Mouse (Mus musculus) hindbrain, embryonic 11.5 days (tissue): Measurements from ENCODE around the gene Med13l. TPM values are rescaled to one million over a fixed set of nuclear protein-coding genes. Genes with fewer than 3 reads are reported as not detected.
A peak's percentile ranks its signal among the peaks of the same experiment; 100 is the strongest.

Source experiments
- ATAC-seq: fragments of 200-750 bp; cut with Nextera tagmentation; 2 replicates; pipeline ENCODE4 v1.8.0; 2017; ENCODE audit warnings: mild to moderate bottlenecking, moderate TSS enrichment, moderate library complexity; ENCODE audit not compliant: low FRiP score
- DNase-seq: peaks from one replicate; pipeline ENCODE4 v3.0.0-alpha.2; 2015; ENCODE audit warnings: low spot score
- H3K27ac ChIP-seq: fragments of 300-500 bp; sonication (generic); 2 replicates; pipeline ENCODE4 v1.5.1; 2014; ENCODE audit warnings: mild to moderate bottlenecking, low read depth, low read length
- H3K27me3 ChIP-seq: fragments of 300-500 bp; sonication (generic); 2 replicates; pipeline ENCODE4 v1.6.1; 2014; ENCODE audit warnings: mild to moderate bottlenecking, low read length, moderate library complexity, mixed read lengths; ENCODE audit not compliant: control insufficient read depth, insufficient read depth
- H3K36me3 ChIP-seq: fragments of 300-500 bp; sonication (generic); 2 replicates; pipeline ENCODE4 v1.6.1; 2014; ENCODE audit warnings: mild to moderate bottlenecking, low read length, moderate library complexity, mixed read lengths; ENCODE audit not compliant: control insufficient read depth, insufficient read depth
- H3K4me1 ChIP-seq: fragments of 300-500 bp; sonication (generic); replicated peaks from 2 replicates; pipeline ENCODE4 v1.6.1; 2014; ENCODE audit warnings: low read length, mixed read lengths; ENCODE audit not compliant: control insufficient read depth, insufficient read depth
- H3K4me2 ChIP-seq: fragments of 300-500 bp; sonication (generic); replicated peaks from 2 replicates; pipeline ENCODE4 v1.6.1; 2014; ENCODE audit warnings: mild to moderate bottlenecking, low read depth, low read length
- H3K4me3 ChIP-seq: fragments of 300-500 bp; sonication (generic); 2 replicates; pipeline ENCODE4 v1.5.1; 2014; ENCODE audit warnings: low read depth, low read length
- H3K9ac ChIP-seq: fragments of 300-500 bp; sonication (generic); 2 replicates; pipeline ENCODE4 v1.6.1; 2014; ENCODE audit warnings: low read depth, low read length
- H3K9me3 ChIP-seq: fragments of 300-500 bp; sonication (generic); 2 replicates; pipeline ENCODE4 v1.6.1; 2016; ENCODE audit warnings: low read length; ENCODE audit not compliant: control insufficient read depth
- WGBS: fragments of 180-500 bp; shearing (Covaris S2); extraction: QIAGEN DNeasy Blood & Tissue Kit; methylation state at CpG from one replicate; pipeline ENCODE4 v1.1.7; 2014; 5-methylcytosine and 5-hydroxymethylcytosine counted together
- polyA plus RNA-seq: library from polyadenylated mRNA; unstranded; fragments of >200 nt; fragmentation: Nextera tagmentation; extraction: Ambion mirVana; gene quantifications from 2 replicates; pipeline ENCODE4 v1.2.1, GENCODE M21; 2014

Gene Med13l
- 12.5 and 16.1 TPM in 2 replicates for polyA plus RNA-seq

GRCm38 (mm10) chr5:118560385-118561085 is at the start of gene Med13l:
Gene Med13l, plus strand, starts transcription at chr5:118560679.
- H3K4me2 ChIP-seq: peak within 1 kb of the TSS; percentile 77
- no peaks in the 10 kb centered on the region for H3K36me3 ChIP-seq
- WGBS: under 1% methylated on average over 18 of the region's 120 CpGs
- DNase-seq (peak; percentile 76), ATAC-seq (no peak)
- H3K27ac ChIP-seq: peak within 1 kb of the TSS; percentile 94
- peak within 1 kb of the TSS; percentile 95 for H3K9ac ChIP-seq
- H3K9me3 ChIP-seq: no peaks in the 10 kb centered on the region
- peaks cover 7% of the 10 kb centered on the region for H3K4me1 ChIP-seq
- no peaks in the 10 kb centered on the region for H3K27me3 ChIP-seq
- H3K4me3 ChIP-seq: peak within 1 kb of the TSS; percentile 79

- no peaks in the 10 kb centered on the region for H3K36me3 ChIP-seq
- no peak overlapping the region for H3K4me2 ChIP-seq
- 0 out of 2 replicates have a peak, but pooled peaks cover 12% of the 10 kb centered on the region for H3K4me1 ChIP-seq
- H3K9ac ChIP-seq: no peak overlapping the region
- no peak overlapping the region for H3K4me3 ChIP-seq
- H3K9me3 ChIP-seq: no peaks in the 10 kb centered on the region
- H3K27me3 ChIP-seq: peaks cover 11% of the 10 kb centered on the region
- DNase-seq (no peak), ATAC-seq (no peak)
- WGBS: 84% methylated on average over 4 of the region's 4 CpGs
- no peak overlapping the region for H3K27ac ChIP-seq
Measured at GRCm38 (mm10) chr5:118510969-118511368, 49.5 kb upstream of the Med13l start.

- H3K27me3 ChIP-seq: peaks cover 11% of the 10 kb centered on the region
- H3K4me3 ChIP-seq: no peak overlapping the region
- 0 out of 2 replicates have a peak, but pooled peaks cover 12% of the 10 kb centered on the region for H3K4me1 ChIP-seq
- WGBS: 74% methylated on average over 1 of the region's 1 CpGs
- no peak for DNase-seq
- H3K9me3 ChIP-seq: no peaks in the 10 kb centered on the region
- H3K4me2 ChIP-seq: no peak overlapping the region
- H3K27ac ChIP-seq: no peak overlapping the region
- no peak for ATAC-seq
- no peaks in the 10 kb centered on the region for H3K36me3 ChIP-seq
- H3K9ac ChIP-seq: no peak overlapping the region
Measured at GRCm38 (mm10) chr5:118513005-118513404, 47.5 kb upstream of the Med13l start.

GRCm38 (mm10) chr5:118513629-118514526 is 46.6 kb upstream of the Med13l start:
- Histone ChIP-seq H3K4me3 (peak overlapping the region; percentile 9), H3K27ac (no peak overlapping the region), H3K9me3 (no peaks in the 10 kb centered on the region), H3K4me2 (peak overlapping the region; percentile 51), H3K36me3 (no peaks in the 10 kb centered on the region), H3K4me1 (0 out of 2 replicates have a peak, but pooled peaks cover 12% of the 10 kb centered on the region), H3K9ac (no peak overlapping the region), H3K27me3 (peaks cover 11% of the 10 kb centered on the region)
- DNase-seq (peak; percentile 57), ATAC-seq (no peak)
- 6% methylated on average over 43 of the region's 43 CpGs for WGBS

- Histone ChIP-seq H3K27ac (no peak overlapping the region), H3K9ac (no peak overlapping the region)
Measured at GRCm38 (mm10) chr5:118514527-118514831, 46.0 kb upstream of the Med13l start.

GRCm38 (mm10) chr5:118514842-118515241 is 45.6 kb upstream of the Med13l start:
- DNase-seq (no peak), ATAC-seq (no peak)
- Histone ChIP-seq H3K4me2 (no peak overlapping the region), H3K4me3 (no peak overlapping the region), H3K36me3 (no peaks in the 10 kb centered on the region), H3K27ac (no peak overlapping the region), H3K4me1 (0 out of 2 replicates have a peak, but pooled peaks cover 12% of the 10 kb centered on the region), H3K9ac (no peak overlapping the region), H3K27me3 (peaks cover 11% of the 10 kb centered on the region), H3K9me3 (no peaks in the 10 kb centered on the region)
- 43% methylated on average over 5 of the region's 5 CpGs for WGBS

More at GRCm38 (mm10) chr5:118514527-118514831, 46.0 kb upstream of the Med13l start:
- DNase-seq (no peak), ATAC-seq (no peak)
- no peaks in the 10 kb centered on the region for H3K36me3 ChIP-seq
- peaks cover 11% of the 10 kb centered on the region for H3K27me3 ChIP-seq
- H3K4me1 ChIP-seq: 0 out of 2 replicates have a peak, but pooled peaks cover 12% of the 10 kb centered on the region
- 19% methylated on average over 9 of the region's 9 CpGs for WGBS
- no peaks in the 10 kb centered on the region for H3K9me3 ChIP-seq
- peak overlapping the region; percentile 9; the same call in 1 of the 2 replicates for H3K4me3 ChIP-seq
- peak overlapping the region; percentile 51 for H3K4me2 ChIP-seq

GRCm38 (mm10) chr5:118515280-118515721 is 45.2 kb upstream of the Med13l start:
- Histone ChIP-seq H3K27me3 (peaks cover 11% of the 10 kb centered on the region), H3K9ac (no peak overlapping the region), H3K36me3 (no peaks in the 10 kb centered on the region), H3K4me1 (0 out of 2 replicates have a peak, but pooled peaks cover 12% of the 10 kb centered on the region), H3K4me3 (no peak overlapping the region), H3K27ac (no peak overlapping the region), H3K4me2 (no peak overlapping the region), H3K9me3 (no peaks in the 10 kb centered on the region)
- DNase-seq (no peak), ATAC-seq (no peak)
- 22% methylated on average over 11 of the region's 11 CpGs for WGBS

- no peak overlapping the region for H3K4me2 ChIP-seq
- 0 out of 2 replicates have a peak, but pooled peaks cover 12% of the 10 kb centered on the region for H3K4me1 ChIP-seq
- ATAC-seq (no peak), DNase-seq (no peak)
- H3K4me3 ChIP-seq: no peak overlapping the region
- WGBS: 76% methylated on average over 6 of the region's 6 CpGs
- H3K27me3 ChIP-seq: peaks cover 11% of the 10 kb centered on the region
- no peak overlapping the region for H3K27ac ChIP-seq
- no peak overlapping the region for H3K9ac ChIP-seq
- no peaks in the 10 kb centered on the region for H3K9me3 ChIP-seq
- H3K36me3 ChIP-seq: no peaks in the 10 kb centered on the region
Measured at GRCm38 (mm10) chr5:118516066-118516465, 44.4 kb upstream of the Med13l start.
